Mouse (Mus musculus): ENCODE data around the gene Clnk.

The Clnk gene

DNA sequence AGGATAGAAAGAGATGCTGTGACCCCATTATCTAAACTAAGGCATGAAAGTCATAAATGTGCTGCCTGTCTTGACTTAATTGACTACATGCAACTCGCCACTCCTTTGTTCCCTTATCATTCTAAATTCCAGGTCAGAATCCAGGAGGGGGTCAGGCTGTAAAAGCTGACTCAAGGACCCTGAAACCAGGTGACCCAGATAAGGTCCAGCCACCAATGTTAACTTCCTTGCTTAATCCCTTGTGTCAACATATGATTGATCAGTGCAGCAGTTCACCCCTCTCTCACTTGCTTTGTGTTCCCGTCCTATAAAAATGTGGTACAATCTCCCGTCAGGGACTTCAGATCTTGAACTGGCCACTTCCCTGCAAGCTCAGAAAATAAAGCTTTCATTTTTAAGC, 31.1 kb downstream of the Clnk start:
- DNase-seq = no peak

GRCm38 (mm10) chr5:38844312-38844711, 32.3 kb downstream of the Clnk start:
- DNase-seq = no peak

DNA sequence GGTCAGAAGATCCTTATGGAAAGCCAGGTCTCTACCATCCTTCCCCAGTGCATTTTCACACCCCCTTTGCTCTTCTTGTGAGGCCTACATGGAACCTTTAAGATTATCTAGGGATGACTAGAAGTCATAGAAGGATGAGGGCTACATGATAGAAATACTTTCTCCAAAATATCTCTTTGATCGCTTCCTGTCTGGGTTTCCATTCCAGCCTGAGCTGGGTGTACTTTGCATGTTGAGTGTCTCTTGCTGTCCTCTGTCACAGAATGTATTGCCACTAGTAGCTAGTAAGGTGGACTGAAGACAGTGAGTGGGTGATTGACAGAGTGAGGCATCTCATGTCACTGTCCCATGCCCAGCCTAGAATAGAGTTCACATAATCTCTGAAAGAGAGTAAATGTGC, 36.6 kb downstream of the Clnk start:
- DNase-seq = no peak

DNA sequence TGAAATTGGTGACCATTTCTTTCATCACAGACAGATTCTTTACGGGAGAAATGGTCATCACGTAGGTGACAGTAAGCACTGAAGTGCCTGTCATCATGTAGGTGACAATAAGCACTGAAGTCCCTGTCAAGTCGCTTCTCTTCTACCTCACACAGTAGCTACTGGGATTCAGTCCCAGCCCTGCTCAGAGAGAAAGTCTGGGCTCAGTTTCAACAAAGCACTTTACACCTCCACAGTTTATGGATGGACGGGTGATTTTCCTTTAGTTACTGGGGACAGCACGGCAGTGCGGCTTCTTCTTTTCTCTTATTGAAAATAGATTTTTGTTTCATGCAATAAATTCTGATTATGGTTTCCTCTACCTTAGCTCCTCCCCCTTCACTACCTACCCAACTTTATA, 49.3 kb downstream of the Clnk start:
- no peak for DNase-seq

DNA sequence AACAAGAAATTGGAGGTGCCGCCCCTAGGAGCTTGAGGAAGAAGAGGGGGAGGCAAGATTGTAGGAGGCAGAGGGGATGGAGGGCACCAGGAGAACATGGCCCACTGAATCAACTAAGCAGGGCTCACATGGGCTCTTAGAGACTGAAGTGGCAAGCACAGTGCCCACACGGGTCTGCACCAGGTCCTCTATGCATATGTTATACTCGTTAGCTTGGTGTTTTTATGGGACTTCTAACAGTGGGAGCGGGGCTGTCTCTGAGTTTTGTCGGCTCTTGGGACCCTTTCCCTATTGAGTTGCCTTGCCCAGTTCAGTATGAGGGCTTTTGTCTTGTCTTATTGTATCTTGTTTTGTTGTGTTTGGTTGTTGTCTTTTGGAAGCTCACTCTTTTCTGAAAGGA, 50.0 kb downstream of the Clnk start:
- DNase-seq = no peak

GRCm38 (mm10) chr5:38824132-38824965, 52.3 kb downstream of the Clnk start:
- no peak for DNase-seq

GRCm38 (mm10) chr5:38813391-38814109, 63.1 kb downstream of the Clnk start:
- no peak for DNase-seq

GRCm38 (mm10) chr5:38812916-38813315, 63.7 kb downstream of the Clnk start:
- no peak for DNase-seq

GRCm38 (mm10) chr5:38812386-38812785, 64.2 kb downstream of the Clnk start:
- no peak for DNase-seq

- no peak for DNase-seq
These were observed 77.7 kb downstream of the Clnk start for GRCm38 (mm10) chr5:38798910-38799309.

DNA sequence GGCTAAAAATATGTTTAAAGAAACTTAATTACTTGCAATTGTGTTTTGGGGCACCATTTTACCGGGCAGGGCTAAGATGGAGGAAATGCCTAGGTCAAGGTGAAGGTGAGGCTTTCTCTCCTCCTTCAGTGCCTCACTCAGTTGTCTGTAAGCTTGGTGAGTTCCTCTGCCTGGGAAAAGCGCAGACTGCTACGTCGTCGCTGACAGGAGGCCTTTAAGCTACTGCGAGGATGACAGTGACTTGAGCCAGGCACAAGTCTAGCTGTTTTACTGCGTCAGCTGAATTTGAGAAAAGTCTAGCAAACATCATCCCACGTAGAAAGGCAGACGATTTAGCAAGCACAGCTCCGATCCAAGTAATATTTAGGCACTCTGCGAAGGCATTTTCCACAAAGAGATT, 81.5 kb downstream of the Clnk start:
- no peak for DNase-seq

DNA sequence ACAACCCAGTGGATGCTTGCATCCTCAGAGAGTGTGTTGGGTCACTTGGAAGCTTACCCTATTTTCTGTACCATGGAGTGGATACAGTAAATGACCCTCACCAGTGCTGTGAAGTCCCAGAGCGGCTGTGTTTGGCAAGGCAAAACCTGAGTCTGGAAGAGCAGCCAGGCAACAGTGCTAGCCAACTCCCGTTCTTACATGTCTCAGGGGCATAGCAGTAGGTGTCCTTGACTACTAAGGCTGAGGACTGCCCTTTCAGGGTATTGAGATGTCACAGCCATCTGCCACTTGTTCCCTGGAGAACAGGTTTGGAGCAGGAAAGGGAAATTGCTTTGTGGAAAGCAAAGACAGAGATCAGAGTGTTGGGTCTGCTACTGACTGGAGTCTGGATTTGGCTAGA, 85.5 kb downstream of the Clnk start:
- DNase-seq = peak; percentile 61 to 81

DNA sequence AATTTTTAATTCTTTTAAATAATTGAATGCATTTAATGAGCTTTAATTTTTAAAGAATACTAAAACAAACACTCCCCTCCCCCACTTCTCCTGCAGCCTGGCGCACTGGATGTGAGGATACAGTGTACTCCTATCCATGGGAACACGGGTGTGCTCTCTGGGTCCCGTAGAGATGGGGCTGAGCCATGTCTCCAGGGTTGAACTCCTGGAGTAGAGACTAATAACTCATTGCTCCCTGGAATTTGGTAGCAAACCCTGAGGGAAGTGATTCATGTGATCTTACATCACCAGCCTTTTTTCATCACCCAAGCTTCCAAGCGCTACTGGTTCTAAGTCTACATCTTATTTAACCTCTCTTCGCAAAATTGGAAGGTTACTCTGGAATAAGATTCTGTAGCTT, 87.8 kb downstream of the Clnk start:
- no peak for DNase-seq

DNA sequence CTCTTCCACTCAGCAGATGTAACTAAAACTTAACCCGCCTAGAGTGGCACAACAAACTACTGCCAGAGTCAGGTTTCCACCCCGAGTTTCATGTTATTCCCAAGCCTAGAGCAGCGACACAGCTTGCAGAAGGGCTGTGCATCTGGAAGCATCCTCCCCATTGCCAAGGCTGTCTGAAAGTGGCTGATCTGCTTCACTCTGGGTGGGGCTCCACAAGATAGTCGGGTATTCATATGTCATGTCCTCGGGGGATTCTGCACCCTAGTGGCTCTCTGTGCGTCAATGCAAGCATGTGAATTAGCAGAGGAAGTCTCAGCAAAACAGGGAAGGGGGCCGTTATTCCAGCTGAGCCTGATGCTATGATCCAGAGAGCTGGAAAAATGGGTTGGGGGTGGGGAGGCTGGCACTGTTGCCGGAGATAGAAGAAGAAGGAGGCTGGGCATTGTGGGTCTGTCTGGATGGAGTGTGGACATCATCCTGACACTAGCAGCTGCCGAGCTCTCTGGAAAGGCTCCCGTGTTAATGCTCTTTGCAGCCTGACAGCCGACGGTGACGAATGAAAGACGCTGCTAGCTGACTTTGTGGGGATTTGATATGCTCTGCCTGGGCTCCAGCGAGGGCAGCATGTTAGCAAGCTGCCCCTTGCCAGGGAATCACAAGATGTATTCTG, 88.6 kb downstream of the Clnk start:
- no peak for DNase-seq

DNA sequence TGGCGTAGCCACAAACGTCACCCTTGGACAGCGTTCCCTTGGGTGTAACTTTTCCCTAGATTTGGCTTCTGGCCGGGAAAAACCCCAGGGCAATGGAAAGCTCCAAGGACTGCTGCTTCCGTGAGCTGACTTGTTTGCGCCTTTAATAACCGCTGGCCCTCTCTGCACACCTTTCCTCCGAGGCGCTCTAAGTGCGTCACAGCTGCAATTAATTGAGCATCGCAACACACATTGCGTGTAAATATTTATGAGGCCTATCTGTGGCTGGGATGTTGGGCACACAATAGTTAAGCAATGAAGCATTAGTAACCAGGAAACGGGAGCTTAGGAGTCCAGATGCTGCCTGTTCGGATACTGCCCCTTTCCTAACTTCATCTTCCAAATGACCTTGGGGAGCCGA, 90.5 kb downstream of the Clnk start:
- DNase-seq = no peak

- DNase-seq = no peak
These were observed 90.9 kb downstream of the Clnk start for GRCm38 (mm10) chr5:38785686-38786085.

GRCm38 (mm10) chr5:38781813-38782212, 94.8 kb downstream of the Clnk start:
- DNase-seq = peak; percentile 79 to 89

- no peak for DNase-seq
These were observed 96.0 kb downstream of the Clnk start for GRCm38 (mm10) chr5:38780631-38781030.

GRCm38 (mm10) chr5:38780045-38780444, 96.6 kb downstream of the Clnk start:
- no peak for DNase-seq

GRCm38 (mm10) chr5:38775500-38775899, 101.1 kb downstream of the Clnk start:
- no peak for DNase-seq

DNA sequence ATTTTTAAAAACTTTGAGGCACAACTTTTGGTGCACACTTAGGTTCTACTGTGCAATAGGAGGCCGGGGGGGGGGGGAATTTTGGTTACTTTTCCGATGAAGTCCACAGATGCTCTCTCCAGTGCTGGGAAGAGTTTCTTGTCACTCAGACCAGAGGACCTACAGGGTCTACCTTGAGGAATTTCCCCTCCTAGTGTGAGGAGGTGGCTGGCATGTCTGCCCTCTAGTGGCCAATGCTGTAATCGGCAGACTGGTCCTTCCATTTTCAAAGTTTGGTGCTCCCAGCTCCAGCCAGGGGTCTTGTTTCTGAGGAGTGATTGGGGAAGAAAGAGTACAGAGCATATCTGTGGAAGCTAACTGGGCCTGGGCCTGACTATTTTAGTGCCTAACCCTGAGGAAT, 121.7 kb downstream of the Clnk start:
- DNase-seq = peak; percentile 44 to 61

- DNase-seq = no peak
These were observed 123.9 kb downstream of the Clnk start for GRCm38 (mm10) chr5:38752749-38753148.

- DNase-seq = peak in 1 of 2 experiments; percentile 12
These were observed 167.6 kb downstream of the Clnk start for GRCm38 (mm10) chr5:38708940-38709581.
